Mouse (Mus musculus): Measurements from ENCODE around the gene Tmem33.

DNA sequence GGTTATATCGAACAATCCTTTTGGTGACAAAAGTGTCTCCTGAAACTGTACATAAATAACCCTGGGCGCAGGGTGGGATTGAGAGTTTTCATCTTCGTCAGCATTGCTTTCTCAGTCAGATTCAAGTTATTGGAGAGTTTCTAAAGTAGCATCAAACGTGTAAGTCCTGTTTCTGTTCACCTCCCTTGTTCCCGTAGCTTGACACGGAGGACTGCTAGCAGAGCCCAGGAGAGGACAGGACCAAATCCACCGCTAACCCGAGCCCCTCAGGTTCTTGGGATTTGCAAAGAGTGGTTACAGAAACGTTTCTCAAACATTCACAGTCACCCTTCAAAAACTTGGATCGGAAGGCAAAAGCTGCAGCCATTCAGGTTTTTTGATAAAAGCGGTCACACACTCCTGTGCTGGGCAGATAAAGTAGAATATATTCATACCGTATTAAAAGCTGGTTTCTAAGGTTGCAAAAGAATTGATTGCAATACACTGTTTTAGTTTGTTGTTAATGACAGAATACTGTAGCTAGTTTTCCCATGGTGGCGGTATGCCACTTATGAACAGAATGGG lies 47.4 kb downstream of the Tmem33 start:
- TF ChIP-seq CTCF (IDR thresholded peaks at IDR 0.05; ENCODE audit: insufficient read depth, low read length) = no peak
- TF ChIP-seq POLR2A (IDR thresholded peaks at IDR 0.05; ENCODE audit: borderline replicate concordance, extremely low read depth, low read depth, low read length) = no peak
